Mouse (Mus musculus): ENCODE data around the gene Tmem232.

- TF ChIP-seq CTCF (IDR thresholded peaks at IDR 0.05; ENCODE audit: extremely low read depth, insufficient read depth, low read length) (peak; percentile 70), POLR2A (IDR thresholded peaks at IDR 0.05; ENCODE audit: extremely low read depth, insufficient read depth, low read length) (no peak)
Measured at GRCm38 (mm10) chr17:65536156-65536555, 4.4 kb downstream of the Tmem232 start.
